Comparison of ENCODE assay signal across 28 mouse cellular contexts in genomic region chr3:154573666-154574065, GRCm38 (mm10). TPM values are rescaled to one million over a fixed set of nuclear protein-coding genes. Genes with fewer than 3 reads are reported as not detected.
DNase-seq lines count a peak whose midpoint lies in the region; ATAC-seq and TF ChIP-seq lines count a peak whose summit lies in the region.
"Had no signal": no experiment of that assay in that cellular context is flagged by ENCODE, and none has a peak within 500 bp of the region (broad histone marks: within the 10 kb centered on the region; RNA-seq: fewer than 3 reads in every experiment).

No protein-coding gene starts in this region.

- H3K36me3 ChIP-seq in lung, embryonic 14.5 days (ENCODE audit: insufficient read depth) = 0 out of 2 replicates have a peak, but pooled peaks cover 3% of the 10 kb centered on the region
- peaks cover under 1% of the 10 kb centered on the region for H3K36me3 ChIP-seq in C2C12 (ENCODE audit: control insufficient read depth, insufficient read depth)
- H3K36me3 ChIP-seq: forebrain, embryonic 15.5 days; intestine, embryonic 15.5 days had no signal

- DNase-seq in lung, embryonic 14.5 days = peak; percentile 18
- no peak for DNase-seq in lung, postnatal 10 days
- peak; percentile 51 for DNase-seq in 3T3-L1 (ENCODE audit: low read depth, low spot score)
- peak; percentile 64 for DNase-seq in adipocyte (ENCODE audit: low spot score)
- DNase-seq in urinary bladder, postnatal 25 days (ENCODE audit: low spot score) = no peak
- DNase-seq in layer of hippocampus, adult 9-11 months = no peak
- DNase-seq: adrenal gland, postnatal 10 days; adrenal gland, postnatal 36 days; cerebellum, adult 18-20 months; cerebellum, adult 9-10 months; cerebellum, postnatal 25 days; embryo, embryonic 11 days; gastrocnemius, postnatal 25 days; heart, adult 2 months; heart, postnatal 14 days had no signal

- H3K4me1 ChIP-seq in lung, embryonic 14.5 days (ENCODE audit: insufficient read depth) = no peaks in the 10 kb centered on the region
- H3K4me1 ChIP-seq: intestine, embryonic 15.5 days had no signal

- H3K4me2 ChIP-seq in lung, embryonic 14.5 days = no peak overlapping the region
- H3K4me2 ChIP-seq: embryonic facial prominence, embryonic 13.5 days; forebrain, embryonic 12.5 days; forebrain, embryonic 15.5 days; heart, embryonic 13.5 days; hindbrain, embryonic 12.5 days; hindbrain, embryonic 15.5 days; intestine, embryonic 15.5 days had no signal

- ATAC-seq in lung, embryonic 14.5 days (ENCODE audit: insufficient read depth) = no peak
- ATAC-seq in inflammation-experienced regulatory T-cells, adult 6 months = no peak
- ATAC-seq: activated CD4-positive, CD25-positive, alpha-beta regulatory T cell, adult 4 months; forebrain, embryonic 15.5 days; intestine, embryonic 15.5 days had no signal

- 33% methylated on average over 6 of the region's 6 CpGs for WGBS in lung, embryonic 14.5 days

- H3K27me3 ChIP-seq in lung, embryonic 14.5 days (ENCODE audit: insufficient read depth, low read length) = peaks cover 18% of the 10 kb centered on the region
- no peaks in the 10 kb centered on the region for H3K27me3 ChIP-seq in C2C12 (ENCODE audit: control insufficient read depth, insufficient read depth, insufficient read length)
- H3K27me3 ChIP-seq: forebrain, embryonic 15.5 days; hindbrain, embryonic 12.5 days; hindbrain, embryonic 15.5 days had no signal

- H3K27ac ChIP-seq in lung, embryonic 14.5 days (ENCODE audit: low read depth) = no peak overlapping the region
- H3K27ac ChIP-seq: embryonic facial prominence, embryonic 10.5 days; embryonic facial prominence, embryonic 13.5 days; forebrain, embryonic 12.5 days; forebrain, embryonic 15.5 days; heart, adult 2 months; heart, embryonic 10.5 days; heart, embryonic 13.5 days; hindbrain, embryonic 12.5 days; hindbrain, embryonic 15.5 days; intestine, embryonic 15.5 days had no signal

- H3K9ac ChIP-seq in lung, embryonic 14.5 days = no peak overlapping the region
- H3K9ac ChIP-seq: embryonic facial prominence, embryonic 13.5 days; forebrain, embryonic 12.5 days; forebrain, embryonic 15.5 days; heart, embryonic 13.5 days; hindbrain, embryonic 12.5 days; hindbrain, embryonic 15.5 days; intestine, embryonic 15.5 days had no signal

- no peak overlapping the region for H3ac ChIP-seq in C2C12 (ENCODE audit: control insufficient read depth, insufficient read length, low read depth)

- H3K9me3 ChIP-seq in lung, embryonic 14.5 days (ENCODE audit: low read depth, low read length) = no peaks in the 10 kb centered on the region
- H3K9me3 ChIP-seq: embryonic facial prominence, embryonic 10.5 days; embryonic facial prominence, embryonic 13.5 days; forebrain, embryonic 12.5 days; forebrain, embryonic 15.5 days; heart, embryonic 10.5 days; heart, embryonic 13.5 days; hindbrain, embryonic 12.5 days; hindbrain, embryonic 15.5 days; intestine, embryonic 15.5 days had no signal

- no peak overlapping the region for H3K4me3 ChIP-seq in lung, embryonic 14.5 days (ENCODE audit: low read depth, low read length)
- no peak overlapping the region for H3K4me3 ChIP-seq in C2C12 (ENCODE audit: insufficient read depth, poor library complexity, severe bottlenecking)
- H3K4me3 ChIP-seq: embryonic facial prominence, embryonic 10.5 days; embryonic facial prominence, embryonic 13.5 days; erythroblast, embryonic 14.5 days; forebrain, embryonic 12.5 days; forebrain, embryonic 15.5 days; heart, adult 2 months; heart, embryonic 10.5 days; heart, embryonic 13.5 days; hindbrain, embryonic 12.5 days; hindbrain, embryonic 15.5 days; intestine, embryonic 15.5 days had no signal

- H3K79me3 ChIP-seq in C2C12 (ENCODE audit: low read depth) = no peaks in the 10 kb centered on the region

- TF ChIP-seq CTCF in lung, embryonic 14.5 days (IDR thresholded peaks at IDR 0.05; ENCODE audit: low read depth) = no peak
- no peak for TF ChIP-seq CTCF in C2C12 (IDR thresholded peaks at IDR 0.05; ENCODE audit: control insufficient read depth, insufficient read depth, insufficient read length)

- H3K79me2 ChIP-seq in C2C12 (ENCODE audit: control insufficient read depth, insufficient read depth) = no peaks in the 10 kb centered on the region

TF ChIP-seq in C2C12, 6 proteins besides CTCF, POLR2A, EP300 and RAD21:
- TF ChIP-seq USF1 (IDR thresholded peaks at IDR 0.05; ENCODE audit: low read depth) (no peak), CEBPB (IDR thresholded peaks at IDR 0.05; ENCODE audit: low read depth) (peak; percentile 9)

RNA-seq across cellular contexts. Expression of gene Cryz, which starts 22.8 kb away (rescaled TPM):
- 19.4 and 19.6 TPM in 2 replicates for polyA plus RNA-seq in lung, embryonic 14.5 days (2014; fragmentation: Nextera tagmentation; extraction: Ambion mirVana)
- 20.8 TPM for polyA plus RNA-seq in C2C12 (2012; fragmentation: generic; extraction: Trizol)
- polyA plus RNA-seq in inflammation-experienced regulatory T-cells, adult 6 months (2017; shearing (Covaris generic)) = 1 to 10 TPM; 1.8 to 3.9 (median 3.6) TPM

RNA-seq across cellular contexts. Expression of gene Tyw3, which starts 23.2 kb away (rescaled TPM):
- polyA plus RNA-seq in lung, embryonic 14.5 days (2014; fragmentation: Nextera tagmentation; extraction: Ambion mirVana) = 15.9 and 17.9 TPM in 2 replicates
- polyA plus RNA-seq in C2C12 (2012; fragmentation: generic; extraction: Trizol) = 7.3 TPM
- polyA plus RNA-seq in inflammation-experienced regulatory T-cells, adult 6 months (2017; shearing (Covaris generic)) = 1 to 10 TPM; 7.1 to 9.7 (median 7.6) TPM

Comparison
In these comparisons a context has a peak if more than half of its experiments do, and no peak if none do; other contexts are left out.
1. DNase-seq: peak in lung, embryonic 14.5 days (single experiment), 3T3-L1 (single experiment) and adipocyte (single experiment); none in lung, postnatal 10 days (single experiment), urinary bladder, postnatal 25 days (single experiment) and layer of hippocampus, adult 9-11 months (single experiment).